Mouse (Mus musculus): ENCODE results near the gene C1qb. TPM values are rescaled to one million over a fixed set of nuclear protein-coding genes. Genes with fewer than 3 reads are reported as not detected.

The C1qb gene
- polyA plus RNA-seq, 1 experiment, result not detected

GRCm38 (mm10) chr4:136893691-136894543, 7.9 kb upstream of the C1qb start:
- no peak overlapping the region for H3K4me3 ChIP-seq (ENCODE audit: insufficient read depth, poor library complexity, severe bottlenecking)
- H3ac ChIP-seq (ENCODE audit: control insufficient read depth, insufficient read length, low read depth), result no peak overlapping the region
- H3K79me3 ChIP-seq (ENCODE audit: low read depth), result no peaks in the 10 kb centered on the region
- H3K36me3 ChIP-seq (ENCODE audit: control insufficient read depth, insufficient read depth), result no peaks in the 10 kb centered on the region
- peaks cover 87% of the 10 kb centered on the region for H3K27me3 ChIP-seq (ENCODE audit: control insufficient read depth, insufficient read depth, insufficient read length)
- TF ChIP-seq MAX (IDR thresholded peaks at IDR 0.05) (no peak), CTCF (IDR thresholded peaks at IDR 0.05; ENCODE audit: control insufficient read depth, insufficient read depth, insufficient read length) (no peak), CEBPB (IDR thresholded peaks at IDR 0.05; ENCODE audit: low read depth) (no peak), MYOD1 (IDR thresholded peaks at IDR 0.05; ENCODE audit: control insufficient read depth, insufficient read length, low read depth) (no peak), FOSL1 (IDR thresholded peaks at IDR 0.05; ENCODE audit: insufficient read depth, low read length, poor library complexity, severe bottlenecking) (no peak), MYOG (IDR thresholded peaks at IDR 0.05; ENCODE audit: control insufficient read depth, extremely low read depth, insufficient read length) (no peak), USF1 (IDR thresholded peaks at IDR 0.05; ENCODE audit: low read depth) (no peak)
- no peaks in the 10 kb centered on the region for H3K79me2 ChIP-seq (ENCODE audit: control insufficient read depth, insufficient read depth)

- TF ChIP-seq CTCF (IDR thresholded peaks at IDR 0.05; ENCODE audit: control insufficient read depth, insufficient read depth, insufficient read length), result no peak
- no peak for TF ChIP-seq MAX (IDR thresholded peaks at IDR 0.05)
- no peak for TF ChIP-seq MYOD1 (IDR thresholded peaks at IDR 0.05; ENCODE audit: control insufficient read depth, insufficient read length, low read depth)
- no peak for TF ChIP-seq USF1 (IDR thresholded peaks at IDR 0.05; ENCODE audit: low read depth)
- no peak for TF ChIP-seq MYOG (IDR thresholded peaks at IDR 0.05; ENCODE audit: control insufficient read depth, extremely low read depth, insufficient read length)
- no peak for TF ChIP-seq CEBPB (IDR thresholded peaks at IDR 0.05; ENCODE audit: low read depth)
- no peak for TF ChIP-seq FOSL1 (IDR thresholded peaks at IDR 0.05; ENCODE audit: insufficient read depth, low read length, poor library complexity, severe bottlenecking)
- Histone ChIP-seq H3K36me3 (ENCODE audit: control insufficient read depth, insufficient read depth) (no peaks in the 10 kb centered on the region), H3ac (ENCODE audit: control insufficient read depth, insufficient read length, low read depth) (no peak within 1 kb of the TSS), H3K79me2 (ENCODE audit: control insufficient read depth, insufficient read depth) (no peaks in the 10 kb centered on the region), H3K4me3 (ENCODE audit: insufficient read depth, poor library complexity, severe bottlenecking) (no peak within 1 kb of the TSS), H3K79me3 (ENCODE audit: low read depth) (no peaks in the 10 kb centered on the region), H3K27me3 (ENCODE audit: control insufficient read depth, insufficient read depth, insufficient read length) (peaks cover 86% of the 10 kb centered on the region)
These were observed 6.8 kb upstream of the C1qb start, which contains the start of gene C1qc for GRCm38 (mm10) chr4:136892811-136893210. C1qc (minus strand) TSS chr4:136893065.

- no peak for TF ChIP-seq USF1 (IDR thresholded peaks at IDR 0.05; ENCODE audit: low read depth)
- TF ChIP-seq MYOD1 (IDR thresholded peaks at IDR 0.05; ENCODE audit: control insufficient read depth, insufficient read length, low read depth), result no peak
- TF ChIP-seq FOSL1 (IDR thresholded peaks at IDR 0.05; ENCODE audit: insufficient read depth, low read length, poor library complexity, severe bottlenecking), result no peak
- no peak for TF ChIP-seq MYOG (IDR thresholded peaks at IDR 0.05; ENCODE audit: control insufficient read depth, extremely low read depth, insufficient read length)
- no peak for TF ChIP-seq CEBPB (IDR thresholded peaks at IDR 0.05; ENCODE audit: low read depth)
- no peak for TF ChIP-seq CTCF (IDR thresholded peaks at IDR 0.05; ENCODE audit: control insufficient read depth, insufficient read depth, insufficient read length)
- H3ac ChIP-seq (ENCODE audit: control insufficient read depth, insufficient read length, low read depth), result no peak overlapping the region
- H3K27me3 ChIP-seq (ENCODE audit: control insufficient read depth, insufficient read depth, insufficient read length), result peaks cover 81% of the 10 kb centered on the region
- no peaks in the 10 kb centered on the region for H3K79me2 ChIP-seq (ENCODE audit: control insufficient read depth, insufficient read depth)
- H3K36me3 ChIP-seq (ENCODE audit: control insufficient read depth, insufficient read depth), result no peaks in the 10 kb centered on the region
- H3K4me3 ChIP-seq (ENCODE audit: insufficient read depth, poor library complexity, severe bottlenecking), result no peak overlapping the region
- no peaks in the 10 kb centered on the region for H3K79me3 ChIP-seq (ENCODE audit: low read depth)
These were observed 6.4 kb upstream of the C1qb start for GRCm38 (mm10) chr4:136892371-136892770.

GRCm38 (mm10) chr4:136891115-136891514, 5.1 kb upstream of the C1qb start:
- Histone ChIP-seq H3ac (ENCODE audit: control insufficient read depth, insufficient read length, low read depth) (no peak overlapping the region), H3K36me3 (ENCODE audit: control insufficient read depth, insufficient read depth) (no peaks in the 10 kb centered on the region), H3K79me3 (ENCODE audit: low read depth) (no peaks in the 10 kb centered on the region), H3K79me2 (ENCODE audit: control insufficient read depth, insufficient read depth) (no peaks in the 10 kb centered on the region), H3K4me3 (ENCODE audit: insufficient read depth, poor library complexity, severe bottlenecking) (no peak overlapping the region), H3K27me3 (ENCODE audit: control insufficient read depth, insufficient read depth, insufficient read length) (peaks cover 78% of the 10 kb centered on the region)
- no peak for TF ChIP-seq MAX (IDR thresholded peaks at IDR 0.05)
- no peak for TF ChIP-seq MYOG (IDR thresholded peaks at IDR 0.05; ENCODE audit: control insufficient read depth, extremely low read depth, insufficient read length)
- TF ChIP-seq USF1 (IDR thresholded peaks at IDR 0.05; ENCODE audit: low read depth), result no peak
- no peak for TF ChIP-seq MYOD1 (IDR thresholded peaks at IDR 0.05; ENCODE audit: control insufficient read depth, insufficient read length, low read depth)
- TF ChIP-seq CTCF (IDR thresholded peaks at IDR 0.05; ENCODE audit: control insufficient read depth, insufficient read depth, insufficient read length), result no peak
- TF ChIP-seq FOSL1 (IDR thresholded peaks at IDR 0.05; ENCODE audit: insufficient read depth, low read length, poor library complexity, severe bottlenecking), result no peak
- TF ChIP-seq CEBPB (IDR thresholded peaks at IDR 0.05; ENCODE audit: low read depth), result no peak

- Histone ChIP-seq H3K79me2 (ENCODE audit: control insufficient read depth, insufficient read depth) (no peaks in the 10 kb centered on the region), H3K27me3 (ENCODE audit: control insufficient read depth, insufficient read depth, insufficient read length) (peaks cover 78% of the 10 kb centered on the region), H3K36me3 (ENCODE audit: control insufficient read depth, insufficient read depth) (no peaks in the 10 kb centered on the region), H3ac (ENCODE audit: control insufficient read depth, insufficient read length, low read depth) (no peak overlapping the region), H3K79me3 (ENCODE audit: low read depth) (no peaks in the 10 kb centered on the region), H3K4me3 (ENCODE audit: insufficient read depth, poor library complexity, severe bottlenecking) (no peak overlapping the region)
- no peak for TF ChIP-seq MYOD1 (IDR thresholded peaks at IDR 0.05; ENCODE audit: control insufficient read depth, insufficient read length, low read depth)
- no peak for TF ChIP-seq USF1 (IDR thresholded peaks at IDR 0.05; ENCODE audit: low read depth)
- TF ChIP-seq FOSL1 (IDR thresholded peaks at IDR 0.05; ENCODE audit: insufficient read depth, low read length, poor library complexity, severe bottlenecking), result no peak
- no peak for TF ChIP-seq CTCF (IDR thresholded peaks at IDR 0.05; ENCODE audit: control insufficient read depth, insufficient read depth, insufficient read length)
- no peak for TF ChIP-seq CEBPB (IDR thresholded peaks at IDR 0.05; ENCODE audit: low read depth)
- TF ChIP-seq MAX (IDR thresholded peaks at IDR 0.05), result no peak
- TF ChIP-seq MYOG (IDR thresholded peaks at IDR 0.05; ENCODE audit: control insufficient read depth, extremely low read depth, insufficient read length), result no peak
These were observed 4.0 kb upstream of the C1qb start for GRCm38 (mm10) chr4:136889981-136890380.

Measured in C2C12 (cell line).